Mouse (Mus musculus) forebrain, embryonic 10.5 days (tissue): ENCODE measurements at regions not wholly inside any gene's neighbourhood (a gene's known extent, or its start where the extent isn't known, plus 50 kb on each side); places are given as distances from the start of the nearest gene placed in this dataset.

Experiments
- DNase-seq: peaks from one replicate; pipeline ENCODE4 v3.0.0-alpha.2; 2017; ENCODE audit warnings: low spot score; ENCODE audit errors: extremely low spot score
- H3K27ac ChIP-seq: fragments of 300-500 bp; sonication (generic); 2 replicates; pipeline ENCODE4 v1.5.1; 2016; ENCODE audit warnings: mild to moderate bottlenecking
- H3K27me3 ChIP-seq: fragments of 300-500 bp; sonication (generic); 2 replicates; pipeline ENCODE4 v1.6.1; 2016; ENCODE audit warnings: mild to moderate bottlenecking; ENCODE audit not compliant: poor library complexity, severe bottlenecking
- H3K36me3 ChIP-seq: fragments of 300-500 bp; sonication (generic); replicated peaks from 2 replicates; pipeline ENCODE4 v1.6.1; 2016; ENCODE audit warnings: mild to moderate bottlenecking, moderate library complexity
- H3K4me1 ChIP-seq: fragments of 300-500 bp; sonication (generic); 2 replicates; pipeline ENCODE4 v1.6.1; 2016
- H3K4me3 ChIP-seq: fragments of 300-500 bp; sonication (generic); 2 replicates; pipeline ENCODE4 v1.5.1; 2016; ENCODE audit warnings: mild to moderate bottlenecking, moderate library complexity
- H3K9me3 ChIP-seq: fragments of 300-500 bp; sonication (generic); 2 replicates; pipeline ENCODE4 v1.6.1; 2016; ENCODE audit warnings: mild to moderate bottlenecking, moderate library complexity
- WGBS: fragments of 180-500 bp; shearing (Covaris S2); methylation state at CpG from one replicate; pipeline ENCODE4 v1.1.7; 2016; 5-methylcytosine and 5-hydroxymethylcytosine counted together

DNA sequence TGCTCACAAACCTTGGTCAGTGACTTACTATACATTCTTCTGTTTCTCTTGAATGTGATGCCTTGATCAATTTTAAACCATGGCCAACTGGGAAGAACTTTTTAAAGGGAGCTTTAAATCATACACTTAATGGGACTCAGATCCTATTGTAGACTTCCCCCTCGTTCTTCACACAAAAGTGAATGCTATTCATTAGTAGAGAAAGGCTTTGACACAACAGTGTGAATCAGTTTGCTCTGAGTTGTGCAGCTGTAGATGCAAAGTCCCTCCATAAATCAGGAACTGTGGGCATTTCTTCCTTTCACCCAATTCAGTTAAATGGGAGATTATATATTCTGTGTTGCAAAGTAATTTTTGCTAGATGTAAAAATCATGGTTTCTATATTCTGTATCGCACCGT lies 831.6 kb upstream of the Epha7 start:
- H3K4me1 ChIP-seq: peaks cover 25% of the 10 kb centered on the region
- H3K9me3 ChIP-seq: no peaks in the 10 kb centered on the region
- peaks cover 4% of the 10 kb centered on the region; the same call in 1 of the 2 replicates for H3K27me3 ChIP-seq
- no peak overlapping the region for H3K27ac ChIP-seq
- H3K4me3 ChIP-seq: no peak overlapping the region
- no peaks in the 10 kb centered on the region for H3K36me3 ChIP-seq
- WGBS: 71% methylated on average over 3 of the region's 3 CpGs
- no peak for DNase-seq

DNA sequence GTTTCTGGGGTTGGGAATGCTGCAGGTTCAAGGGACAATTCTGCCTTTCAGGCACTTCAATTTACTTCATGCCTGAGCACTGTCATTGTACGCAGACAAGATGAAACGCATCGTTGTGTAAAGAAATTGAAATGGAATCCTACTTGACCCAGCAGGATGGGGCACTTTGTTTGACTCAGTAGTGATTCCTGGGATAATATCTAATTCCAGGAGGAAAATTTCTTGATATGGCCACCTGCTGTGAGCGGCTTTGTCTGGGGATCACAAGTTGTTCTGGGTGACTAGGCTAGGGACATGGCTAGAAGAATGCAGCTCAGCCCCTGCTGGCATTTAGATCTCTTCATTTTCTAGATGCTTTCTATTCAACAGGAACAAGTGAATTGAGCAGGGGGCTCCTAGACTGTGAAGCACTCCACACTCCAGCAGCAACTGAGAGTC lies 824.9 kb upstream of the Epha7 start:
- H3K9me3 ChIP-seq: no peaks in the 10 kb centered on the region
- DNase-seq: peak; percentile 76
- 20% methylated on average over 4 of the region's 4 CpGs for WGBS
- H3K4me3 ChIP-seq: no peak overlapping the region; the same call in 1 of the 2 replicates
- no peaks in the 10 kb centered on the region; the same call in 1 of the 2 replicates for H3K27me3 ChIP-seq
- no peaks in the 10 kb centered on the region for H3K36me3 ChIP-seq
- peaks cover 23% of the 10 kb centered on the region for H3K4me1 ChIP-seq
- peak overlapping the region; percentile 4; the same call in 1 of the 2 replicates for H3K27ac ChIP-seq

DNA sequence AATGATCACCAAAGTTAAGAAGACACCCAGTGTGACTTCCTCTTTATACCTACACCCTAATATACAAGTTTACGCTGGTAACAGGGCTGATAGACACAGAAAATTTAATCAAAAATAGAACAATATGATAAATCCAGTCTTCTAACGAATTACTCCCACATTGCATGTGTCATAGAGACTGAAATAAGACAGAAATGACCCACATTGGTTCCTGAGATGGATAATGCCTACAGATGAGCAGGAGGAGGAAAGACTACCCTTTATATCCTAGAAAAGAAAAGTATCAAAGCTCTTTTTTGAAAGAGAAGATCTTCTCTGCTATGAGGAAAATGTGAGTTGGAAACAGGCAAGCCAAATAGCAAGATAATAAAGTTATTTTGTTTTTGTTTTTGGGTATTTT lies 818.5 kb upstream of the Epha7 start:
- WGBS: 83% methylated on average over 2 of the region's 2 CpGs
- no peak overlapping the region for H3K4me3 ChIP-seq
- no peaks in the 10 kb centered on the region for H3K9me3 ChIP-seq
- H3K4me1 ChIP-seq: no peaks in the 10 kb centered on the region
- H3K36me3 ChIP-seq: no peaks in the 10 kb centered on the region
- no peak overlapping the region for H3K27ac ChIP-seq
- DNase-seq: no peak
- no peaks in the 10 kb centered on the region for H3K27me3 ChIP-seq

DNA sequence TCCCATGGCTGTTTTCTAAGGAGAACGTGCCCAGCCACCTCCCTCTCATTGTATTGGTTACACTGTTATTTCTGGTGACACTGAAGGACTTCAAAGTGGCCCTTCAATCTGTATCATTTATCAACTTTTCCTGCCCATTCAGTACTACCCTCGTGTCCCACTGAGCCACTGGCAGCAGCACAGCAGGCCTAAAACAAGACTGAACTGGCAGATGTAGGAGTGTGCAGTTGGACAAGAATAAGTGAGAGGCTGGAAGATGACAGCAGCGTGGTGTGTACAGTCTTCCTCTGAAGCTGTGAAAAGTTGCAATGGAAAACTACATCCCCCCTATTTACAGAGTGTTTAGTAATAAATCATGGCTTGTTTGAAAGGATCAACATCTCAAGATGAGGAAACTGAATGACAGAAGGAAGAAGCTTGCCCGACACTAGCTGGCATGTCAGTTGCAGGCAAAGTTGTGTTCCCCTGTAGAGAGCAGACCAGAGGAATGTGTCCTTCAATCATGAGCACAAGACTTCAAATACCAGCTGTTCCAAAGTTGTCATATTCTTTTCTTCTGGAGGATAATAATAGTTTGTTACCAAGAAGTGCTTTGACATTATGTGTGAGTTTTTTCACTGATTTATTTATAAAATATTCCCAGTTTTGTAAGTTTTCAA lies 811.0 kb upstream of the Epha7 start:
- no peak for DNase-seq
- WGBS: 55% methylated on average over 4 of the region's 4 CpGs

More for the DNA sequence above, 811.0 kb upstream of the Epha7 start:
- peaks cover 5% of the 10 kb centered on the region; the same call in 1 of the 2 replicates for H3K4me1 ChIP-seq
- no peak overlapping the region for H3K27ac ChIP-seq
- H3K9me3 ChIP-seq: no peaks in the 10 kb centered on the region
- no peaks in the 10 kb centered on the region for H3K27me3 ChIP-seq
- no peaks in the 10 kb centered on the region for H3K36me3 ChIP-seq
- H3K4me3 ChIP-seq: no peak overlapping the region
